Mouse (Mus musculus): ENCODE measurements at regions not wholly inside any gene's neighbourhood (a gene's known extent, or its start where the extent isn't known, plus 50 kb on each side); places are given as distances from the start of the nearest gene placed in this dataset.

- no peak overlapping the region for H3K27ac ChIP-seq (ENCODE audit: insufficient read depth, low read depth, low read length)
- H3K4me1 ChIP-seq (ENCODE audit: control insufficient read depth, insufficient read depth, low read length), result no peaks in the 10 kb centered on the region
- no peak overlapping the region for H3K4me3 ChIP-seq (ENCODE audit: insufficient read depth, low read length)
- TF ChIP-seq POLR2A (IDR thresholded peaks at IDR 0.05; ENCODE audit: borderline replicate concordance, low read depth, low read length) (no peak), CTCF (IDR thresholded peaks at IDR 0.05; ENCODE audit: low read depth, low read length) (no peak)
Measured at GRCm38 (mm10) chr7:83020584-83020983, 153.5 kb downstream of the Mex3b start.

GRCm38 (mm10) chr7:83023990-83024389 lies 156.9 kb downstream of the Mex3b start:
- no peaks in the 10 kb centered on the region for H3K4me1 ChIP-seq (ENCODE audit: control insufficient read depth, insufficient read depth, low read length)
- no peak for TF ChIP-seq CTCF (IDR thresholded peaks at IDR 0.05; ENCODE audit: low read depth, low read length)
- no peak for TF ChIP-seq POLR2A (IDR thresholded peaks at IDR 0.05; ENCODE audit: borderline replicate concordance, low read depth, low read length)
- H3K27ac ChIP-seq (ENCODE audit: insufficient read depth, low read depth, low read length), result no peak overlapping the region
- H3K4me3 ChIP-seq (ENCODE audit: insufficient read depth, low read length), result no peak overlapping the region

GRCm38 (mm10) chr7:83031101-83031500 lies 164.0 kb downstream of the Mex3b start:
- H3K4me1 ChIP-seq (ENCODE audit: control insufficient read depth, insufficient read depth, low read length), result no peaks in the 10 kb centered on the region
- H3K4me3 ChIP-seq (ENCODE audit: insufficient read depth, low read length), result no peak overlapping the region
- TF ChIP-seq CTCF (IDR thresholded peaks at IDR 0.05; ENCODE audit: low read depth, low read length), result no peak
- TF ChIP-seq POLR2A (IDR thresholded peaks at IDR 0.05; ENCODE audit: borderline replicate concordance, low read depth, low read length), result no peak
- H3K27ac ChIP-seq (ENCODE audit: insufficient read depth, low read depth, low read length), result no peak overlapping the region

- H3K4me1 ChIP-seq (ENCODE audit: control insufficient read depth, insufficient read depth, low read length), result no peaks in the 10 kb centered on the region
- TF ChIP-seq POLR2A (IDR thresholded peaks at IDR 0.05; ENCODE audit: borderline replicate concordance, low read depth, low read length) (no peak), CTCF (IDR thresholded peaks at IDR 0.05; ENCODE audit: low read depth, low read length) (no peak)
Measured at GRCm38 (mm10) chr7:83032025-83032424, 164.9 kb downstream of the Mex3b start.

GRCm38 (mm10) chr7:83032924-83033323 lies 165.8 kb downstream of the Mex3b start:
- Histone ChIP-seq H3K4me3 (ENCODE audit: insufficient read depth, low read length) (no peak overlapping the region), H3K27ac (ENCODE audit: insufficient read depth, low read depth, low read length) (no peak overlapping the region), H3K4me1 (ENCODE audit: control insufficient read depth, insufficient read depth, low read length) (no peaks in the 10 kb centered on the region)
- TF ChIP-seq CTCF (IDR thresholded peaks at IDR 0.05; ENCODE audit: low read depth, low read length) (no peak), POLR2A (IDR thresholded peaks at IDR 0.05; ENCODE audit: borderline replicate concordance, low read depth, low read length) (no peak)

More at GRCm38 (mm10) chr7:83032025-83032424, 164.9 kb downstream of the Mex3b start:
- Histone ChIP-seq H3K4me3 (ENCODE audit: insufficient read depth, low read length) (no peak overlapping the region), H3K27ac (ENCODE audit: insufficient read depth, low read depth, low read length) (no peak overlapping the region)

- TF ChIP-seq CTCF (IDR thresholded peaks at IDR 0.05; ENCODE audit: low read depth, low read length), result no peak
- TF ChIP-seq POLR2A (IDR thresholded peaks at IDR 0.05; ENCODE audit: borderline replicate concordance, low read depth, low read length), result no peak
- no peak overlapping the region for H3K27ac ChIP-seq (ENCODE audit: insufficient read depth, low read depth, low read length)
- H3K4me3 ChIP-seq (ENCODE audit: insufficient read depth, low read length), result no peak overlapping the region
- H3K4me1 ChIP-seq (ENCODE audit: control insufficient read depth, insufficient read depth, low read length), result no peaks in the 10 kb centered on the region
Measured at GRCm38 (mm10) chr7:83035190-83035589, 168.1 kb downstream of the Mex3b start.

GRCm38 (mm10) chr7:83036397-83036796 lies 169.3 kb downstream of the Mex3b start:
- TF ChIP-seq CTCF (IDR thresholded peaks at IDR 0.05; ENCODE audit: low read depth, low read length) (no peak), POLR2A (IDR thresholded peaks at IDR 0.05; ENCODE audit: borderline replicate concordance, low read depth, low read length) (no peak)
- Histone ChIP-seq H3K27ac (ENCODE audit: insufficient read depth, low read depth, low read length) (no peak overlapping the region), H3K4me1 (ENCODE audit: control insufficient read depth, insufficient read depth, low read length) (no peaks in the 10 kb centered on the region), H3K4me3 (ENCODE audit: insufficient read depth, low read length) (no peak overlapping the region)

- H3K27ac ChIP-seq (ENCODE audit: insufficient read depth, low read depth, low read length), result no peak overlapping the region
- no peak for TF ChIP-seq CTCF (IDR thresholded peaks at IDR 0.05; ENCODE audit: low read depth, low read length)
- TF ChIP-seq POLR2A (IDR thresholded peaks at IDR 0.05; ENCODE audit: borderline replicate concordance, low read depth, low read length), result no peak
- no peak overlapping the region for H3K4me3 ChIP-seq (ENCODE audit: insufficient read depth, low read length)
- H3K4me1 ChIP-seq (ENCODE audit: control insufficient read depth, insufficient read depth, low read length), result no peaks in the 10 kb centered on the region
Measured at GRCm38 (mm10) chr7:83037100-83037499, 170.0 kb downstream of the Mex3b start.

- Histone ChIP-seq H3K27ac (ENCODE audit: insufficient read depth, low read depth, low read length) (no peak overlapping the region), H3K4me3 (ENCODE audit: insufficient read depth, low read length) (no peak overlapping the region), H3K4me1 (ENCODE audit: control insufficient read depth, insufficient read depth, low read length) (no peaks in the 10 kb centered on the region)
- TF ChIP-seq POLR2A (IDR thresholded peaks at IDR 0.05; ENCODE audit: borderline replicate concordance, low read depth, low read length) (no peak), CTCF (IDR thresholded peaks at IDR 0.05; ENCODE audit: low read depth, low read length) (no peak)
Measured at GRCm38 (mm10) chr7:83037714-83038113, 170.6 kb downstream of the Mex3b start.

GRCm38 (mm10) chr7:83043746-83044145 lies 176.6 kb downstream of the Mex3b start:
- H3K4me1 ChIP-seq (ENCODE audit: control insufficient read depth, insufficient read depth, low read length), result no peaks in the 10 kb centered on the region
- H3K4me3 ChIP-seq (ENCODE audit: insufficient read depth, low read length), result no peak overlapping the region
- TF ChIP-seq CTCF (IDR thresholded peaks at IDR 0.05; ENCODE audit: low read depth, low read length) (no peak), POLR2A (IDR thresholded peaks at IDR 0.05; ENCODE audit: borderline replicate concordance, low read depth, low read length) (no peak)
- no peak overlapping the region for H3K27ac ChIP-seq (ENCODE audit: insufficient read depth, low read depth, low read length)

- Histone ChIP-seq H3K27ac (ENCODE audit: insufficient read depth, low read depth, low read length) (no peak overlapping the region), H3K4me3 (ENCODE audit: insufficient read depth, low read length) (no peak overlapping the region), H3K4me1 (ENCODE audit: control insufficient read depth, insufficient read depth, low read length) (no peaks in the 10 kb centered on the region)
- TF ChIP-seq POLR2A (IDR thresholded peaks at IDR 0.05; ENCODE audit: borderline replicate concordance, low read depth, low read length) (no peak), CTCF (IDR thresholded peaks at IDR 0.05; ENCODE audit: low read depth, low read length) (no peak)
Measured at GRCm38 (mm10) chr7:83045266-83045665, 178.1 kb downstream of the Mex3b start.

All from bone marrow macrophage, adult 2 months (primary cell).